Mouse (Mus musculus) induced T-regulatory cell, adult 2 months (primary cell): ENCODE measurements around the gene Epb41l5.
A peak's percentile ranks its signal among the peaks of the same experiment; 100 is the strongest.

Source experiments
- DNase-seq: peaks from one replicate; pipeline ENCODE4 v3.0.0-alpha.2; 2012; ENCODE audit warnings: low read depth

Gene Epb41l5

GRCm38 (mm10) chr1:119596954-119597480, 51.8 kb downstream of the Epb41l5 start:
- DNase-seq, result no peak

GRCm38 (mm10) chr1:119590041-119590440, 58.8 kb downstream of the Epb41l5 start:
- DNase-seq, result no peak

- DNase-seq, result no peak
Observed at GRCm38 (mm10) chr1:119584974-119585373, 63.8 kb downstream of the Epb41l5 start.

DNA sequence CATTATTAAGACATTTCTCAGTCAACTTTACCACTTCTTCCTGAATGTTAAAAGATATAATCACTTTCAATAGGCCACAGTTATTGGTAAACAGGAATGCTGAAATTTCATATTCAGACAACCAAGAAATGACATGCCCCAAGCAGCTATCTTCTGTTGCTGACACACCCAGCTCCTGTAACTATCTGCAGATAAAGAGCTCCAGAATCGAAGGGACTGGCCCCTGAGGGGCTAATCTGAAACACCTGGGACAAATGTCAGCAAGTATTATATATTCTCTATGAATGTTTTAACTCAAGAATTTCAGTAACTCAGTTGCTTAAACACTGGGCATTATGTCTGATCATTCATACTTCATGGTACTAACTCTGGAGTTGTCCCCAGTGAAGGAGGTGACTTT, 78.7 kb downstream of the Epb41l5 start:
- DNase-seq, result no peak

GRCm38 (mm10) chr1:119565531-119565930, 83.3 kb downstream of the Epb41l5 start:
- DNase-seq, result no peak

GRCm38 (mm10) chr1:119557641-119558395, 91.0 kb downstream of the Epb41l5 start:
- DNase-seq, result no peak

- no peak for DNase-seq
Observed at GRCm38 (mm10) chr1:119555651-119556050, 93.1 kb downstream of the Epb41l5 start.

DNA sequence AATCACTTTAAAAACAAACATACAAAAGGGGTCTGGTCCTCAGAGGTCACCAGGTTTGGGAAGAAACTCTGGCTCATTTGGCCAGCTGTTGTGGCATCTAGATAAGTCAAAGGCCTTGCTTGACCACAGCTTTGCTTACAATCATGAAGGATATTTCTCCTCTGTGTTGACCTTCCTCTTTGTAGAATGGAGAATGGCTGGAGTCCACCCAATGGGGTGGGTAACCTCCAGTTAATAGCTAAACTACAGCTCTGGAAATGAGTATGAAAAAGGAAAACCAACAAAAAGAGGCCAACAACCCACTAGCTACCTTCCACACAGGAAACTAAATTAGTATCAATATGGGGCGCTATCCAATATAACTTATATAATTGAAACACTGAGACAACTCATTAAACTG, 97.1 kb downstream of the Epb41l5 start:
- no peak for DNase-seq

DNA sequence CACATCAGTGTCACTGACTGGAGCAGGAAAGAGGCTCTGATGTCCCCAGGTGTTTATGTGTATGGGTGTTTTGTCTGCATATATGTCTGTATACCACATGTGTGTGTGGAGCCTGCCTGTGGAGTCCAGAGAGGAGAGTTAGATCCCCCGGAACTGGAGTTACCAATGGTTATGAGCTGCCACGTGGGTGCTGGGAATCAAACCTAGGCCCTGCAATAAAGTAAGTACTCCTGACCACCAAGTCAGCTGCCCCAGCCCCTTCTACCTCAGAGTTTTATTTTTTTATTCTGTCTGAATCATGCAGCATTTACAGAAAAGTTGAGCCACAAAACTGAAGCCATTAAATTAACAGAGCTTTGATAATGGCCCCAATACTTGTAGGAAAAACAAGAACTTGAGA, 98.7 kb downstream of the Epb41l5 start:
- no peak for DNase-seq

DNA sequence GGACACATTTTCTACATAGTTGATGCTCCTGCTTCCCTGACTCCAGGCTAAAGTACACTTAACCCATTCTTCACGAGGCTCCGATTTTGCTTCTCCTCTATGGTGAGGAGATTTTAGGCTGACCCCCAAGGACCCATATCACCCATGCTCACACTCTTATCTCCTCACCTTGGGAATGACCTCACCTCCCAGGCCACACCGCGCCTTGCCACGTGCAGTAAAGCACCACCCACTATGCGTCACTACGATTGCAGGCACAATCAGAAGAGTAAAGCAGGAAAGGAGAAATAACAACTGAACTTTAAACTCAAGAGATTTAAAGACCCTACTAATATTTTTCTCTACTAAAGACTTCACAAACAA, 99.5 kb downstream of the Epb41l5 start:
- DNase-seq, result no peak

DNA sequence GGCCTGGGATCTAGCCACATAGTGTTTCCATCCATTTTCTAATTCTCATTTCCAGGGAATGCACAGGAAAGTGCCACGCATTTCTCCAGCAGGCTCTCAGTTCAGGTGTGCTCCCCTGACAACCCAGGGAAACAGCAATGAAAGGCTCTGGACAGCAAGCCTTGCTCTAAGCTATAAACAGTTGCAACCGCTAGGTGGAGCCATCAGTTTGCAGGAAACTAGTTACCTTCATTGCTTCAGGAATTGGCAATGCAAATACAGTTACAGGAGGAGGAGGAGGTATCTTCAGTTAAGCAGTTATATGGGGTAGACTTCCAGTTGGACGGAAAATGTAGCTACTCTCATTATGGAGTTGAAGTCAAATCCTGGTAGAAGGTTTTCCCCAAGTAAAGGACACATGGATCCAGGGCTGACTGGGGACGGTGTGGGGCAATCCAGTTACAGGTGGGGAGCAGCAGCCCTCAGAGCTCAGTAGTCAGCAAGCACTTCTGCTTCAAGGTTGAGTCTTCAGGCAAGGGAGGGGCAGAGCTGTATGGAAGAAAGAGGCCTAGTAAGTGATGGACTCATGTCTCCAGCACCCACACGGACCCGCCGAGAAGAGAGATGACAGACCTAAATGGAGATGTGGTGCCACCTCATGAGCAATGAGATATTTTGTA, 100.0 kb downstream of the Epb41l5 start:
- DNase-seq, result peak; percentile 80

DNA sequence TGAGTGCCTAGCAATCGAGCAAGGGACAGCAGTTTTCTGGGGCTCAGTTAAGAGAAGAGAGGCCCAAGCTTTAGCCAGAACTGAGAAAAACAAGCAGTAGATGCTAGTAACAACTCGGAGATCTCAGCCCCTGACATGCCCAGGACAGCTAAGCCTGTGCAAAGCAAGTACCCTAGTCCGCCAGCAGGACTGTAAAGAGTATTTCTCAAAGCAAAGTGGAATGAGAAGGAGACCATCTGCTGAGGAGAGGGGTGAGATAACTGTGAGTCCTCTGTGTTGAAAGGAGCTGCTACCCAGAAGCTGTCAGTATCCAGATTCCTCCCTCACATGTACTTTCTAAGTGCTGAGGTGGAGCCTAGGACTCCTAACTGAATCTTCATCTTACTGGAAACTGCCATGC, 102.3 kb downstream of the Epb41l5 start:
- no peak for DNase-seq

DNA sequence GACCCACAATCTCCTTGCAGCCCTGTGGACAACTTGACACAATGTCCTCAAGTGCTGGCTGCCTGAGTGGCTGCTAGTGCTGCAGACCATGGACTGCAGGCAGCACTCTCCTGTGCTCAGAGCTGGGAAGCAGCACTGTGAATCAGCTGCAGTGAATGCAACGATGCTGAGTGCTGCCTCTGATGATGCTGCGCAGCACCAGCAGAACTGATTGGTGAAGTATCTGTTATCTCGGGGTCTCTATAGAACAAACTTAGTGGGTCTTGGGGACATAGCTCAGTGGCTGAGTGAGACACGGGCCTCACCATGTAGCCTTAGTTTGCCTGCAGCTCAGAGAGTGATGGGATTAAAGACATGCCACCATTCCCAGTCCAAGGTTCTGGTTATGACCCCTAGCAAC, 103.1 kb downstream of the Epb41l5 start:
- DNase-seq, result no peak

DNA sequence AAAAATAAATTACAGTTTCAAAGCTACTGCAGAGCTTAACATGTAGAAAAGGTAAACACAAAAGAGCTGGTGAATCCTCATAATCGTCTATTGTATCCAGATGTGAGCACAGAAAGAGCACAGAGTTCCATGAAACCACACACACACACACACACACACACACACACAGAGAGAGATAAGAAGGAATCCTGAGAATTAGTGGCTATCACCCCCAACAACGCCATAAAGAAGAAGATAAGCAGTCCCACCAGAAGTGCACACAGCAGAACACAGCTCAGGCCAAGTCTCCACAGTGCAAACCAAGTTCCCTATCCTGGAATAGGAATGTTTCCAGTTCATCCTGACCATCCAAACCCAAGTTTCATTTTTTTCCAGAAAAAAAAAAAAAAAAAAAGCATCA, 103.6 kb downstream of the Epb41l5 start:
- DNase-seq, result no peak

- DNase-seq, result no peak
Observed at GRCm38 (mm10) chr1:119544611-119545155, 104.1 kb downstream of the Epb41l5 start.

DNA sequence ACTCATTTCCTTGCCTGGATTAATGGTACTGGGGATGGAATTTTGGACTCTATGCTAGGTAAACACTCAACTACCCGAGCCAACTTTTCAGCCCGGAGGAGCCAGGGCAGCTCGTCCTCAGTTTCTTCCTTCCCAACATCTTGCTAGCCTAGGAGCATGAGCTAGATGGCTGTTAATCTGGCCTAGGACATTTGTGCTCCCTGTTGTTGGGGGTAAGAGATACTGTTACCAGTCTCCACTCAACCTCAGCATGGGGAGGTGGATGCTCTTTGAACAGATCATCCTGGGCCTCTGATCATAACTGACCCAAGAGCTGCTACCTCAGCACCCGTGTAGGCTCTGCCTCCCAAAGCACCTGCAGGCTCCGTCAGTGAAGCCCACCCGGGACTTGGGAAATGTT, 105.5 kb downstream of the Epb41l5 start:
- no peak for DNase-seq

DNA sequence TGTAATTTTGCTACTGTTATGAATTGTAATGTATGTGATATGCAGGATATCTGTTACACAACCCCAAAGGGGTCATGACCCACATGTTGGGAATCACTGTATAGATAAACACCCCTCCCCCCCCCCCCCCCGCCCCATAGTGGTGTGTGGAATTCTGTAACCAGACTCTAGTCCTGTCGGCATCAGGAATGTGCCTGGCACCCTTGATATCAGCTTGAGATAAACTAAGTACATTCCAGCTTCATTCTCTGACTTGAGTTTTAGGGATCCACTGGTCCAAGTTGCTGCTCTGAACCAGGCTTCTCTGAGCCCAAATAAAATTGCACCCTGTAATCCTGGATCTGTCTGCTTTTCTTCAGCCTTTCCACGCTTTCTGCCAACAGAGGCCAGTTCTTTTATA, 107.2 kb downstream of the Epb41l5 start:
- no peak for DNase-seq

DNA sequence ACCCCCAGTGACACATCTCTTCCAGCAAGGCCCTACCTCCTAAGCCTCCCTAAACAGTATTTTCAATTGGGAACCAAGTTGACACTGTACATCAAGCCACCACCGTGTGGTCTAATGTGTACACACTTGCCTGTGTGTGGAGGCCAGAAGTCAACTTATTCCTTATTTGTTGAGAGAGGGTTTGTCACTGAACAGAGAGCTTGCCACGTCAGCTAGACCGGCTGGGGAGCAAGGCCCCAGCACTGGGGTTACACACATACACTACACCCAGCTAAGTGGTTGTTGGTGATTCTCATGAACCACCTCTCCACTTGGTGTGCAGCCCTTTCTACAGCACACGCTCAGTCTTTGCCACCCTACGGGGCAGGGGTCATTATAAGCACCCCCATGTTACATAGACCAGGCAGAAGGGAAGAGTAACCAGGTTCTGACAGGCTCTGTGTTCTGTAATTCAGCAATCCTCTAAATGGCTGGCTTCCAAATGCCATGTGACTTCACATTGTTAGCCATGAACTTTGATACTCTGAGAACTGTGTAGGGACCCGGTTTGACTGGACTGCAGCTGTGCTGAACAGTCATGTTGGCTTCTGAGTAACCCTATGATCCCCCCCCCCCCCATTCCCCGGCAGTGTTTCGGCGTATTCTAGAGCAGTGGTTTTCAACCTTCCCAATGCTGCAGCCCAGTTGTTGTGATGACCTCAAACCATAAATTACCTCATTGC, 107.8 kb downstream of the Epb41l5 start:
- no peak for DNase-seq

GRCm38 (mm10) chr1:119539252-119539651, 109.5 kb downstream of the Epb41l5 start:
- no peak for DNase-seq

DNA sequence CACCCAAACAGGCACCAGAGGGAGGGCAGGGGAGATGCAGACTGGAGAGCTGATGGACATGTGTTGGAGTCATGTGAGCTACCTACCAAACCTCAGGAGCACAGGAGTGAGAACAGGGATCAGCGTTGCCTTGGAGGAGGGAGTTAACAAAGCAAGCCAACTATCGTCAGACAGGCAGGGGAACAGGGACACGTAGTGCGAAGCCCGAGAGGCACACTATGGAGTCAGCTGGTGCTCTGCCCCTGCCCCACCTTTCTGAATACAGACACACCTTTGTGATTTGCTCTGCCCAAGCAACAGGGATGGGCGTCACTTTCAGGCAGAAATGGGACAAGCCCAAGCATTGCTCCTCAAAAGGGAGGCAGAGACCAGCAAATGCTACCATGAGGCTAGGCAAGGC, 111.1 kb downstream of the Epb41l5 start:
- no peak for DNase-seq

DNA sequence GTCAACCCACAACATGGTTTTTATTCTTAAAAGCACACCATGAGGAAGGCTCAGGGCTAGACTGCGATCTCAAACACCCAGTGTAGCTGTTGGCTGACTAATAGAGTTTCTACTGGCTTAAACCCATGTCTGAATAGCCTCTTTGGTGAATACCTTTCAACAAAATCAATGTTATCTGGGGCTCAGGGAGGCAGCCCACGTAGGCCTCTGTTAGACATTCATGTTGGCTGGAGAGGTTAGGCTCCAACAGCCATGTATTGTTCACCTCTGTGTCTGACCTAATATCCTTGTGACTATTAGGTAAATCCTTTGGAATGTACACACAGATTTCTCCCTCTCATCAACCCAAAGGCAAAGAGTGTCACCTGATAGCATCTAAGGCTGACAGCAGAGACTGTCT, 112.7 kb downstream of the Epb41l5 start:
- DNase-seq, result no peak

DNA sequence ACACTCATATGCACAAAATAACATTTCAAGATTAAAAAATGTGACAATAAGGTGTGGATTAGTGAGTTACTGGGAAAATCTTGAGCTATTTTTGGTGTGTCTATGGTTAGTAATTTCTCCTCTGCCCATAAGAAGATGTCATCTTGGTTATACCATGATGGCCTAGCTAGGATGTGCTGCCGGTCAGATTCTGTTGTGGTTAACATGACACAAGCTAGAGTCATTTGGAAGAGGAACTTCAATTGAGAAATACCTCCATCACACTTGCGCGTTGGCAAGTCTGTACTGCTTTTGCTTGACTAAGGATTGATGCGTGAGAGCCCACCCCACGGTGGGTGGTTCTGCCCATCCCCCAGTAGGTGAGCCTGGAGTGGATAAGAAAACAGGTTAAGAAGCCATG, 114.5 kb downstream of the Epb41l5 start:
- no peak for DNase-seq
